Mouse (Mus musculus) forebrain, embryonic 15.5 days (tissue): Measurements from ENCODE around the gene Rapgef1. TPM values are rescaled to one million over a fixed set of nuclear protein-coding genes. Genes with fewer than 3 reads are reported as not detected.
A peak's percentile ranks its signal among the peaks of the same experiment; 100 is the strongest.

Experiments
- ATAC-seq: fragments of 200-750 bp; cut with Nextera tagmentation; replicated peaks from 2 replicates; pipeline ENCODE4 v1.8.0; 2017; ENCODE audit warnings: mild to moderate bottlenecking, moderate TSS enrichment, moderate library complexity
- H3K27ac ChIP-seq: fragments of 300-500 bp; sonication (generic); replicated peaks from 2 replicates; pipeline ENCODE4 v1.5.1; 2015; ENCODE audit warnings: mild to moderate bottlenecking, inconsistent platforms
- H3K27me3 ChIP-seq: fragments of 300-500 bp; sonication (generic); 2 replicates; pipeline ENCODE4 v1.6.1; 2015; ENCODE audit warnings: inconsistent platforms
- H3K36me3 ChIP-seq: fragments of 300-500 bp; sonication (generic); 2 replicates; pipeline ENCODE4 v1.6.1; 2015; ENCODE audit warnings: mild to moderate bottlenecking, inconsistent platforms
- H3K4me1 ChIP-seq: fragments of 300-500 bp; sonication (generic); 2 replicates; pipeline ENCODE4 v1.6.1; 2015; ENCODE audit warnings: inconsistent platforms
- H3K4me2 ChIP-seq: fragments of 300-500 bp; sonication (generic); replicated peaks from 2 replicates; pipeline ENCODE4 v1.6.1; 2015; ENCODE audit warnings: mild to moderate bottlenecking, inconsistent platforms
- H3K4me3 ChIP-seq: fragments of 300-500 bp; sonication (generic); 2 replicates; pipeline ENCODE4 v1.5.1; 2015; ENCODE audit warnings: mild to moderate bottlenecking, inconsistent platforms
- H3K9ac ChIP-seq: fragments of 300-500 bp; sonication (generic); replicated peaks from 2 replicates; pipeline ENCODE4 v1.6.1; 2015; ENCODE audit warnings: mild to moderate bottlenecking, inconsistent platforms
- H3K9me3 ChIP-seq: fragments of 300-500 bp; sonication (generic); 2 replicates; pipeline ENCODE4 v1.6.1; 2016; ENCODE audit warnings: inconsistent platforms
- WGBS: fragments of 180-500 bp; shearing (Covaris S2); methylation state at CpG from one replicate; pipeline ENCODE4 v1.1.7; 2015; ENCODE audit warnings: mixed read lengths; 5-methylcytosine and 5-hydroxymethylcytosine counted together
- polyA plus RNA-seq: library from polyadenylated mRNA; unstranded; fragments of >200 nt; fragmentation: Nextera tagmentation; extraction: Ambion mirVana; gene quantifications from 2 replicates; pipeline ENCODE4 v1.2.1, GENCODE M21; 2015

The Rapgef1 gene
- polyA plus RNA-seq, 1 experiment from 2014 or later: 22.3 TPM

- Histone ChIP-seq H3K4me1 (peaks cover 5% of the 10 kb centered on the region), H3K4me2 (peak overlapping the region; percentile 52), H3K27ac (no peak overlapping the region), H3K4me3 (peak overlapping the region; percentile 34), H3K36me3 (no peaks in the 10 kb centered on the region), H3K9me3 (peaks cover under 1% of the 10 kb centered on the region; the same call in 1 of the 2 replicates), H3K9ac (peak overlapping the region; percentile 36), H3K27me3 (peaks cover 47% of the 10 kb centered on the region)
- ATAC-seq: no peak
- 2% methylated on average over 50 of the region's 50 CpGs for WGBS
Measured at GRCm38 (mm10) chr2:29747188-29747782, 127.8 kb downstream of the Rapgef1 start.

DNA sequence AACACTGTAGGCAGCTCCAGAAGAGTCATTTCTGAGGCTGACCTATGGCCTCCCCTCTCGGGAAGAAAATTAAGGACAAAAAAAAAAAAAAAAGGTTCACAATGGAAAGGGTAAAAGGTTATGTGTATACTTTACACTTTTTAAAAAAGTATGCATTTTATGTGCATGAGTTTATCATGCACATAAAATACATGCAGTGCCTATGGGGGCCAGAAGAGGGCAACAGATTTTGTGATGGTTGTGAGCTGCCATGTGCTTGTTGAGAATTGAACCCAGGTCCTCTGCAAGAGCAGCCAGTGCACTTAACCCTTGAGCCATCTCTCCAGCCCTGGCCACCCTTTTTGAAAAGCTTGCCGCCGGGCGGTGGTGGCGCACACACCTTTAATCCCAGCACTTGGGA lies 128.3 kb downstream of the Rapgef1 start:
- peaks cover 52% of the 10 kb centered on the region for H3K27me3 ChIP-seq
- no peak overlapping the region for H3K4me2 ChIP-seq
- no peaks in the 10 kb centered on the region for H3K36me3 ChIP-seq
- no peak overlapping the region for H3K27ac ChIP-seq
- WGBS: 51% methylated on average over 5 of the region's 5 CpGs
- peaks cover 3% of the 10 kb centered on the region; the same call in 1 of the 2 replicates for H3K9me3 ChIP-seq
- no peak overlapping the region for H3K4me3 ChIP-seq
- H3K9ac ChIP-seq: no peak overlapping the region
- no peak for ATAC-seq
- peaks cover 5% of the 10 kb centered on the region for H3K4me1 ChIP-seq

GRCm38 (mm10) chr2:29748499-29748898 lies 129.0 kb downstream of the Rapgef1 start:
- peaks cover 56% of the 10 kb centered on the region for H3K27me3 ChIP-seq
- no peak for ATAC-seq

GRCm38 (mm10) chr2:29751497-29751896 lies 132.0 kb downstream of the Rapgef1 start, which contains the start of gene Gm13420:
TSS of gene Gm13420 (minus strand) at chr2:29751685.
- Histone ChIP-seq H3K9ac (no peak within 1 kb of the TSS), H3K4me3 (no peak within 1 kb of the TSS), H3K4me1 (peaks cover 5% of the 10 kb centered on the region), H3K36me3 (no peaks in the 10 kb centered on the region), H3K27me3 (peaks cover 52% of the 10 kb centered on the region), H3K27ac (no peak within 1 kb of the TSS), H3K4me2 (no peak within 1 kb of the TSS), H3K9me3 (peaks cover 3% of the 10 kb centered on the region; the same call in 1 of the 2 replicates)
- ATAC-seq: no peak
- WGBS: 6% methylated on average over 28 of the region's 28 CpGs

More at GRCm38 (mm10) chr2:29748499-29748898, 129.0 kb downstream of the Rapgef1 start:
- peaks cover 3% of the 10 kb centered on the region; the same call in 1 of the 2 replicates for H3K9me3 ChIP-seq
- no peaks in the 10 kb centered on the region for H3K36me3 ChIP-seq
- H3K27ac ChIP-seq: no peak overlapping the region
- no peak overlapping the region for H3K9ac ChIP-seq
- no peak overlapping the region for H3K4me2 ChIP-seq
- no peak overlapping the region for H3K4me3 ChIP-seq
- WGBS: 84% methylated on average over 4 of the region's 4 CpGs
- H3K4me1 ChIP-seq: peaks cover 5% of the 10 kb centered on the region

GRCm38 (mm10) chr2:29752397-29752796 lies 132.9 kb downstream of the Rapgef1 start:
- 84% methylated on average over 5 of the region's 5 CpGs for WGBS
- H3K9me3 ChIP-seq: peaks cover 3% of the 10 kb centered on the region; the same call in 1 of the 2 replicates
- H3K27ac ChIP-seq: no peak overlapping the region
- no peaks in the 10 kb centered on the region for H3K36me3 ChIP-seq
- no peak overlapping the region for H3K4me2 ChIP-seq
- H3K9ac ChIP-seq: no peak overlapping the region
- peaks cover 47% of the 10 kb centered on the region for H3K27me3 ChIP-seq
- no peak for ATAC-seq
- no peak overlapping the region for H3K4me3 ChIP-seq
- H3K4me1 ChIP-seq: peaks cover 1% of the 10 kb centered on the region

DNA sequence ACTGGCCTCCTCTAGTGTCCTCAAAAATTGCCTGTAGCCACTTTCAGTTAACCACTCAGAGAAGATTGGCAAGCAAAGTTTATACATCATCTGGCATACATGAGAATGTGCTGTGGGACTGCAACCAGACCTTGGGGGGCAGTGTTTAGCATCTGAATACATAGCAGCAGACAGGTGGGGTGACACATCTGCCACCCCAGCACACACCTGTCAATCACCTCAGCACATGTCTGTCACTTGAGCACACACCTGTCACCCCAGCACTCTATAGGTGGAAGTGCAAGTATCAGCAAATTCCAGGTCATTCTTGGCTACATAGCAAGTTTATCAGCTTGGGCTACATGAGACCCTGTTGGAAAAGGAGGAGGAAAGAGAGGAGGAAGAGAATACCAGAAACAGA lies 136.2 kb downstream of the Rapgef1 start:
- Histone ChIP-seq H3K27me3 (peaks cover 25% of the 10 kb centered on the region), H3K27ac (no peak overlapping the region), H3K4me1 (no peaks in the 10 kb centered on the region), H3K4me2 (no peak overlapping the region), H3K36me3 (no peaks in the 10 kb centered on the region), H3K4me3 (no peak overlapping the region), H3K9ac (no peak overlapping the region), H3K9me3 (peaks cover 3% of the 10 kb centered on the region; the same call in 1 of the 2 replicates)
- no peak for ATAC-seq

GRCm38 (mm10) chr2:29764831-29765230 lies 145.3 kb downstream of the Rapgef1 start:
- Histone ChIP-seq H3K9me3 (no peaks in the 10 kb centered on the region), H3K27me3 (no peaks in the 10 kb centered on the region), H3K4me2 (no peak overlapping the region), H3K9ac (no peak overlapping the region), H3K36me3 (no peaks in the 10 kb centered on the region), H3K4me1 (no peaks in the 10 kb centered on the region), H3K4me3 (no peak overlapping the region), H3K27ac (no peak overlapping the region)
- 0 out of 2 replicates have a peak, but pooled peaks have one; percentile 48 for ATAC-seq
- 4% methylated on average over 1 of the region's 1 CpGs for WGBS

DNA sequence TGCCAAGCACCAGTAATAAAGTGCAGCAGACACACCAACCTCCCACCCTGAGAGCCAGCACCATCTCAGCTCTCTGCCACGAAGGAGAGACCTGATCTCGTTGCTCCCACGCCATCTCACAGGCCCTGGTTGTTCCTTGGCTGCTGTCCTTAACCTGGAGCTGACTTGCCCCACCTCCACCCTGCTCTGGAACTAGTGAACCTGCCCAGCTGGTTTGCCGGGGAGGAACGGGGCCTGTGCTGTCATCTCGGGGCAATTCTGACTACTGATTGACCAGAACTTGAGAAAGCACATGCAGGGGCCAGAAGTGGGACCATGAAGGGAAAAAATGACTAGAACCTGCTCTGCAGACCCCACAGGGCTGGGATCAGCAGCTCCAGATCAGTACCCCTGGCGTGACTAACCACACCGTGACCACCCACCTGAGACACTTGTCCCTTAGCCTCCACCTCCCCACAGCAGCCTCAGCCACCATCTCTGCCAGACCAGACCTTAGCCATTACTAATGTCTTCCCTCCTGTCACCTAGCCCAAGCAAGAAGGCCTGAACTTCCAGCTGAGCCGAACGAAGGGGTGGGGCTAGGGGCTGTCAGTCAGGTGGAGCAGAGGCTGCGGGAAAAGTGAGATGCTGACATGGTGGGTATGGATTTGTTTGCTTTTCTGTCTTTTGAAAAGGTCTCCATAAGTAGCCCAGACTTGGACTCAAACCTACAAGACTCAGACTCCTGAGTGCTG lies 148.6 kb downstream of the Rapgef1 start:
- H3K27ac ChIP-seq: no peak overlapping the region
- 78% methylated on average over 11 of the region's 11 CpGs for WGBS

DNA sequence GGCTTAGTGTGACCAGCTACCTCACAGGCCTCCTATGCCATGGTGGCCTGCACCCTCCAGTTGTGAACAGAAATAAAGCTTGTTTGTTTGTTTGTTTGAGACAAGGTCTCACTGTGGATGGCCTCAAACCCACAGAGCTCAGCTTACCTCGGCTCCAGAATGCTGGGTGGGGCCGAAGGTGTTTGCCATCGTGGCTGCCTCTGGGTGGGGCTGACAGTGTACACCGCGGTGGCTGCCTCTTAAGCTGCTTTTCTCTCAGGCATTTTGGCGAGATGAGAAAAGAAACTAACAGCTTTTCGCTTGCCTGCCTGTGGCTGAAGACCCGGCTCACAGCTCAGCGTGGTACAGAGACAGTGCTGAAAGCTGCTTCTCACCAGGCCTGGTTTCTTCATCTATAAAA lies 149.4 kb downstream of the Rapgef1 start:
- H3K9me3 ChIP-seq: no peaks in the 10 kb centered on the region
- 73% methylated on average over 9 of the region's 9 CpGs for WGBS
- no peaks in the 10 kb centered on the region for H3K4me1 ChIP-seq
- H3K9ac ChIP-seq: no peak overlapping the region
- H3K36me3 ChIP-seq: peaks cover 6% of the 10 kb centered on the region; the same call in 1 of the 2 replicates
- no peak overlapping the region for H3K27ac ChIP-seq
- H3K27me3 ChIP-seq: no peaks in the 10 kb centered on the region
- ATAC-seq: no peak
- H3K4me2 ChIP-seq: no peak overlapping the region
- no peak overlapping the region for H3K4me3 ChIP-seq

More for the DNA sequence above, 148.6 kb downstream of the Rapgef1 start:
- Histone ChIP-seq H3K27me3 (no peaks in the 10 kb centered on the region), H3K4me1 (no peaks in the 10 kb centered on the region), H3K9me3 (no peaks in the 10 kb centered on the region), H3K4me3 (no peak overlapping the region), H3K36me3 (peaks cover 5% of the 10 kb centered on the region; the same call in 1 of the 2 replicates), H3K9ac (no peak overlapping the region), H3K4me2 (no peak overlapping the region)
- no peak for ATAC-seq

DNA sequence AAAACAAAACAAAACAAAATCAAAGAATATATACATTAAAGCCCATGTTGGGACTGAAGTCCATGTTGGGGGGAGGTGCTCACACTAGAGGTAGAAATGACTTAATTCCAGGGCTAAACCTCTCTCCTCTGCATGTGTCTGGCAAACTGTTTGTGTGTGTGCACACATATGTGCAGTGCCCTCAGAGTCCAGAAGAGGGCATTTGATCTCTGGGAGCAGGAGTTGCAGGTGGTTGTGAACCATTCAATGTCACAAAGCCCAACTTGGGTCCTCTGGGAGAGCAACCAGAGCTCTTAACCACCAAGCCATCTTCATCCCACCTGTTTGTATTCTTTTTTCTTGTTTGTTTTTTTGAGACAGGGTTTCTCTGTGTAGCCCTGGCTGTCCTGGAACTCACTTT lies 150.6 kb downstream of the Rapgef1 start:
- Histone ChIP-seq H3K4me1 (no peaks in the 10 kb centered on the region), H3K4me2 (no peak overlapping the region), H3K36me3 (peaks cover 12% of the 10 kb centered on the region), H3K27ac (no peak overlapping the region), H3K9ac (no peak overlapping the region), H3K4me3 (no peak overlapping the region), H3K27me3 (no peaks in the 10 kb centered on the region), H3K9me3 (no peaks in the 10 kb centered on the region)
- ATAC-seq: no peak

- H3K27me3 ChIP-seq: no peaks in the 10 kb centered on the region
- peaks cover 17% of the 10 kb centered on the region for H3K36me3 ChIP-seq
- H3K27ac ChIP-seq: no peak overlapping the region
- ATAC-seq: no peak
- no peaks in the 10 kb centered on the region for H3K4me1 ChIP-seq
- H3K9ac ChIP-seq: no peak overlapping the region
- no peaks in the 10 kb centered on the region for H3K9me3 ChIP-seq
- WGBS: 88% methylated on average over 8 of the region's 8 CpGs
- H3K4me3 ChIP-seq: no peak overlapping the region
- H3K4me2 ChIP-seq: no peak overlapping the region
Measured at GRCm38 (mm10) chr2:29771611-29772461, 152.3 kb downstream of the Rapgef1 start.

- Histone ChIP-seq H3K4me3 (no peak overlapping the region), H3K36me3 (peaks cover 32% of the 10 kb centered on the region), H3K4me1 (no peaks in the 10 kb centered on the region), H3K27me3 (no peaks in the 10 kb centered on the region), H3K9ac (no peak overlapping the region), H3K27ac (no peak overlapping the region), H3K4me2 (no peak overlapping the region), H3K9me3 (no peaks in the 10 kb centered on the region)
- no peak for ATAC-seq
- WGBS: 89% methylated on average over 4 of the region's 4 CpGs
Measured at GRCm38 (mm10) chr2:29773323-29773722, 153.8 kb downstream of the Rapgef1 start.
